Mouse (Mus musculus): Measurements from ENCODE around the gene Tbxas1. TPM values are rescaled to one million over a fixed set of nuclear protein-coding genes. Genes with fewer than 3 reads are reported as not detected.

The Tbxas1 gene
- polyA plus RNA-seq, 1 experiment from 2014 or later: 1.5 TPM

DNA sequence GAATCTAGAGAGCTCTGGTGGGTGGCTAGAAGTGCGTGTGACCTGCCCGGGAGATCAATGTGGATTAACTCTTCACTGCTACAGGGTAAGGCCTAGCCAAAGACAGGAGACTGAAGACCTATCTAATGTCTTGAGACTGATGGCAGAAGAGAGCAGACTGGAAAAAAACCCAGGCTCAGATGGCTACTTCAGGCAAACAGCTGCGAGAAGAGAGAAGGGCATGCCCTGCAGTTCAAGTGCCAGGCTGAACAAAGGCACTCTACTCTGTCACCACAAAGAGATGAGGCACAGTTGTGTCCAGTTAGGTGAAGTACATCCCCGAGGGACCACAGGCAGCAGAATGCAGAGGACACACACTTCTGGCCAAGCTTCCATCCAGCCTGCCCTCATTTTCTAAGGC, 37.1 kb upstream of the Tbxas1 start:
- Histone ChIP-seq H3K9me3 (ENCODE audit: control insufficient read depth, low read length) (no peaks in the 10 kb centered on the region), H3K4me1 (ENCODE audit: control insufficient read depth, insufficient read depth, low read length) (no peaks in the 10 kb centered on the region; the same call in 1 of the 2 replicates), H3K27me3 (ENCODE audit: control insufficient read depth, insufficient read depth, low read length) (no peaks in the 10 kb centered on the region), H3K9ac (ENCODE audit: low read length) (no peak overlapping the region), H3K4me2 (ENCODE audit: low read depth) (no peak overlapping the region), H3K4me3 (ENCODE audit: low read depth, low read length) (no peak overlapping the region), H3K27ac (ENCODE audit: low read depth, low read length) (0 out of 2 replicates have a peak overlapping the region, but pooled peaks have one; percentile 29), H3K36me3 (ENCODE audit: control insufficient read depth, insufficient read depth, low read length) (no peaks in the 10 kb centered on the region; the same call in 1 of the 2 replicates)
- ATAC-seq (ENCODE audit: insufficient read depth, low FRiP score, low TSS enrichment) (no peak), DNase-seq (ENCODE audit: low spot score) (no peak)
- 78% methylated on average over 4 of the region's 4 CpGs for WGBS

DNA sequence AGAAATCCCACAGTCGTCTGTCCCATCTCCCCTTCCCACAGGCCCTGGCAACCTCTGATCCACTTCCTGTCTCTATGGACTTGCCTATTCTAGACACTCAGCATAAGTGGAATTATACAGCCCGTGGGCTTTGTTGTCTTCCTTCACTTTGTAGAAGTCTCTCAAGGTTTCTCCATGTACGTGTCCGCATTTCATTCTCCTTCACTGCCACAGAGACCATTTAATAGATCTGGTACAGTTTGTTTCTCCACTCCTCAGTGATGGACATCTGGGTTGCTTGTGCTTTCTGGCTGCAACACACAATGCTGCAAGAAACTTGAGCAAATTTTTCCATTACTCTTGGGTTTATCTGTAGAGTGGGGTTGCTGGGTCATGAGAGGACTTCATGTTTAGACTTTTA, 35.3 kb upstream of the Tbxas1 start:
- Histone ChIP-seq H3K36me3 (ENCODE audit: control insufficient read depth, insufficient read depth, low read length) (no peaks in the 10 kb centered on the region; the same call in 1 of the 2 replicates), H3K27ac (ENCODE audit: low read depth, low read length) (no peak overlapping the region), H3K4me1 (ENCODE audit: control insufficient read depth, insufficient read depth, low read length) (no peaks in the 10 kb centered on the region; the same call in 1 of the 2 replicates), H3K9ac (ENCODE audit: low read length) (no peak overlapping the region), H3K4me2 (ENCODE audit: low read depth) (no peak overlapping the region), H3K27me3 (ENCODE audit: control insufficient read depth, insufficient read depth, low read length) (no peaks in the 10 kb centered on the region), H3K4me3 (ENCODE audit: low read depth, low read length) (no peak overlapping the region), H3K9me3 (ENCODE audit: control insufficient read depth, low read length) (no peaks in the 10 kb centered on the region)
- 86% methylated on average over 4 of the region's 4 CpGs for WGBS
- DNase-seq (ENCODE audit: low spot score) (no peak), ATAC-seq (ENCODE audit: insufficient read depth, low FRiP score, low TSS enrichment) (no peak)

DNA sequence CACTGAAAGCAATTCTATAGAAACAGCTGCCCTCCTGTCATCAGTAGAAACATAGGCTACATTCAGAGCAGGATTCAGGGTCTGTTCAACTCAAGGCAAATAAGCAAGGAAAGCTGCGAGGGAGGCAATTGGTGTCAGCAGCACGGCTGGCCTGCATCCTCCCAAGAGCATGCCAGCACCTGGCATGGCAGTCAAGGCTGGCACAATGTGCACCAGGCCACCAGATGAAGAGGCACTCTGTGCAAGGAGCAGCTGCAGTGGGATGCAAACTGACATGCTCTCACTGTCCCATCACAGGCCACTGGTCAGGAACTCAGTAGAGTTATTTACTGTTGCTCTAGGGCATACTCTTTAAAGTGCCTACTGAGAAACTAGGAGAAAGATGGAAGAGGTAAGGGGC, 34.8 kb upstream of the Tbxas1 start:
- no peak overlapping the region for H3K9ac ChIP-seq (ENCODE audit: low read length)
- no peaks in the 10 kb centered on the region for H3K9me3 ChIP-seq (ENCODE audit: control insufficient read depth, low read length)
- DNase-seq (ENCODE audit: low spot score): peak; percentile 8
- H3K4me2 ChIP-seq (ENCODE audit: low read depth): no peak overlapping the region
- H3K4me1 ChIP-seq (ENCODE audit: control insufficient read depth, insufficient read depth, low read length): peaks cover 1% of the 10 kb centered on the region; the same call in 1 of the 2 replicates
- no peak for ATAC-seq (ENCODE audit: insufficient read depth, low FRiP score, low TSS enrichment)
- H3K36me3 ChIP-seq (ENCODE audit: control insufficient read depth, insufficient read depth, low read length): no peaks in the 10 kb centered on the region; the same call in 1 of the 2 replicates
- H3K27me3 ChIP-seq (ENCODE audit: control insufficient read depth, insufficient read depth, low read length): no peaks in the 10 kb centered on the region
- H3K27ac ChIP-seq (ENCODE audit: low read depth, low read length): no peak overlapping the region
- H3K4me3 ChIP-seq (ENCODE audit: low read depth, low read length): no peak overlapping the region
- WGBS: 89% methylated on average over 2 of the region's 2 CpGs

DNA sequence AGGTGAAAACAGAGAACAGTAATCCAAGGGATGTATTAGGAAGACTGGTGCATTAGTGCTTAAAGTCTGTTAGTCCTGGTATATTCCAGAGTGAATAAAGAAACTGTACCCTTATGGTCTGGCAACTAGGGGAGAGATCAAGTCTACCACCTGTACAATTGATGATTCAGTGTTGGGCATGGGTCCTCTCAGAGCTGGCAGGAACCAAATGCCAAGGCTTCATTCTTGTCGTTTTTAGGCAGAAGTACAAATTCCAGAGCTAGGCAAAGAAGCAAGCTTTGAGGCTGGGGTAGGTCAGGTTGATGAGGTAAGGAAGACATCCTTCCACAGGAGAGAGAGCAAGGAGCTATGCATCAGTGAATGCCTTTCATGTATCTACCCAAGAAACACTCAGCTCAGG, 34.4 kb upstream of the Tbxas1 start:
- Histone ChIP-seq H3K9ac (ENCODE audit: low read length) (no peak overlapping the region), H3K4me1 (ENCODE audit: control insufficient read depth, insufficient read depth, low read length) (peaks cover 4% of the 10 kb centered on the region; the same call in 1 of the 2 replicates), H3K27ac (ENCODE audit: low read depth, low read length) (no peak overlapping the region), H3K27me3 (ENCODE audit: control insufficient read depth, insufficient read depth, low read length) (no peaks in the 10 kb centered on the region), H3K4me2 (ENCODE audit: low read depth) (no peak overlapping the region), H3K4me3 (ENCODE audit: low read depth, low read length) (no peak overlapping the region), H3K9me3 (ENCODE audit: control insufficient read depth, low read length) (no peaks in the 10 kb centered on the region), H3K36me3 (ENCODE audit: control insufficient read depth, insufficient read depth, low read length) (no peaks in the 10 kb centered on the region; the same call in 1 of the 2 replicates)
- WGBS: 74% methylated on average over 1 of the region's 1 CpGs
- no peak for ATAC-seq (ENCODE audit: insufficient read depth, low FRiP score, low TSS enrichment)
- no peak for DNase-seq (ENCODE audit: low spot score)

DNA sequence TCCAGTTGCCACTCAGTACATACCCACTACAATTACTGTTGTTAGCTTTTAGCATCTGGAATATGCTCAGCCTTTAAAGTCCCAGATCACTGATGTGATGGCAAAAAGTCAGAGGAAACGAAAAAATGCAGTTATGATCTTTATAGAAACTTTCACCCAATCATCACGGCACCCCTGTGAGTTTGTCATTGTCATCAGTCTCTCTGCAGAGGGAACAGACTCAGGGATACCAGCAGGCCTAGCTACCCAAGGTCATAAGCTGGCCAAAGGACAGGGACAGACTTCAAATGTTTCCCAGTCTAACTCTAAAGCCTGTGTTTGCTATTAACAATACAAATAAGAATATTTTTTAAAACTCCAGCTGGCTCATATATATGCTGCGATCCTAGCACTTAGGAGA, 33.7 kb upstream of the Tbxas1 start:
- DNase-seq (ENCODE audit: low spot score) (no peak), ATAC-seq (ENCODE audit: insufficient read depth, low FRiP score, low TSS enrichment) (no peak)
- WGBS: 84% methylated on average over 3 of the region's 3 CpGs
- Histone ChIP-seq H3K9ac (ENCODE audit: low read length) (no peak overlapping the region), H3K4me3 (ENCODE audit: low read depth, low read length) (no peak overlapping the region), H3K4me2 (ENCODE audit: low read depth) (no peak overlapping the region), H3K36me3 (ENCODE audit: control insufficient read depth, insufficient read depth, low read length) (no peaks in the 10 kb centered on the region; the same call in 1 of the 2 replicates), H3K27me3 (ENCODE audit: control insufficient read depth, insufficient read depth, low read length) (no peaks in the 10 kb centered on the region), H3K27ac (ENCODE audit: low read depth, low read length) (no peak overlapping the region), H3K4me1 (ENCODE audit: control insufficient read depth, insufficient read depth, low read length) (peaks cover 10% of the 10 kb centered on the region), H3K9me3 (ENCODE audit: control insufficient read depth, low read length) (no peaks in the 10 kb centered on the region)

DNA sequence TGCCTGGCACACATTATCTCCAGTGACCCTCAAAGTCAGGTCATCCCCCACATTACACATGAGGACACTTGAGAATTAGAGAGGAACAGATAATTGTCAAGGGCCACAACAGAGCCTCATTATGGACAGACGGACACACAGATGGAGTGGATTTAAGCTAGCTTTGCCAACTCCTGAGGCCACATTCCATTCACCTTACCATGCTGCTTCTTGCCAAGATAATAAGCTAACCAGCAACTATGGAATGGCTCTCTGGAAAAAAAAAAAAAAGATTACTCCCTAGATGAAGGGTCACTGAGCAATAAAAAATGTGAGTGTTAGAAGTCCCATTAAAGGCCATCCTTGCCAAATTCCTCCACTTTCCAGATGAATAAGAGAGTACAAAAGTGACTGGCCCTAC, 30.1 kb upstream of the Tbxas1 start:
- Histone ChIP-seq H3K9ac (ENCODE audit: low read length) (no peak overlapping the region), H3K4me3 (ENCODE audit: low read depth, low read length) (no peak overlapping the region)
- no peak for DNase-seq (ENCODE audit: low spot score)

DNA sequence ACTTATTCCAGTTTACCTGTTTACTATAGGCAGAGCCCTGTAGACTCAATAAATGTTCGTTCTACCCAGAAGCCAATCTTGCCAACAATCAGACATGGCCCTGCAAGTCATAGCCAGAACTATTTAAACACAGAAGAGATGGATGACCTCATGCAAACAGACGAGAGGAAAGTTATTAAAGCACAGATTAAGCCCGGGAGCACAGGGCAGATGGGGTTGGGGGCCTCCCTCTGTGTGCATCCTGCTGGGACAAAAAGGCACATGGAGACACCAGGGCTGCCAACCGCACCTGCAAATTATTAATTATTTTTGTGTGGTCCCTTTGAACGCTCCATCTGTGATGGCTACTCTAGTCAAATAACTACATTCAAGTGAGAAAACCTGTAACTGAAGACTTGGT, 29.3 kb upstream of the Tbxas1 start:
- no peak overlapping the region for H3K4me2 ChIP-seq (ENCODE audit: low read depth)
- H3K27ac ChIP-seq (ENCODE audit: low read depth, low read length): no peak overlapping the region
- H3K36me3 ChIP-seq (ENCODE audit: control insufficient read depth, insufficient read depth, low read length): no peaks in the 10 kb centered on the region
- 70% methylated on average over 5 of the region's 5 CpGs for WGBS
- H3K9me3 ChIP-seq (ENCODE audit: control insufficient read depth, low read length): no peaks in the 10 kb centered on the region
- DNase-seq (ENCODE audit: low spot score) (no peak), ATAC-seq (ENCODE audit: insufficient read depth, low FRiP score, low TSS enrichment) (no peak)
- peaks cover 28% of the 10 kb centered on the region for H3K4me1 ChIP-seq (ENCODE audit: control insufficient read depth, insufficient read depth, low read length)
- H3K9ac ChIP-seq (ENCODE audit: low read length): no peak overlapping the region
- no peaks in the 10 kb centered on the region for H3K27me3 ChIP-seq (ENCODE audit: control insufficient read depth, insufficient read depth, low read length)
- H3K4me3 ChIP-seq (ENCODE audit: low read depth, low read length): no peak overlapping the region

More for the DNA sequence above, 30.1 kb upstream of the Tbxas1 start:
- H3K27ac ChIP-seq (ENCODE audit: low read depth, low read length): no peak overlapping the region
- H3K36me3 ChIP-seq (ENCODE audit: control insufficient read depth, insufficient read depth, low read length): no peaks in the 10 kb centered on the region
- no peak overlapping the region for H3K4me2 ChIP-seq (ENCODE audit: low read depth)
- no peak for ATAC-seq (ENCODE audit: insufficient read depth, low FRiP score, low TSS enrichment)
- H3K27me3 ChIP-seq (ENCODE audit: control insufficient read depth, insufficient read depth, low read length): no peaks in the 10 kb centered on the region
- 58% methylated on average over 1 of the region's 1 CpGs for WGBS
- no peaks in the 10 kb centered on the region for H3K9me3 ChIP-seq (ENCODE audit: control insufficient read depth, low read length)
- peaks cover 28% of the 10 kb centered on the region for H3K4me1 ChIP-seq (ENCODE audit: control insufficient read depth, insufficient read depth, low read length)

DNA sequence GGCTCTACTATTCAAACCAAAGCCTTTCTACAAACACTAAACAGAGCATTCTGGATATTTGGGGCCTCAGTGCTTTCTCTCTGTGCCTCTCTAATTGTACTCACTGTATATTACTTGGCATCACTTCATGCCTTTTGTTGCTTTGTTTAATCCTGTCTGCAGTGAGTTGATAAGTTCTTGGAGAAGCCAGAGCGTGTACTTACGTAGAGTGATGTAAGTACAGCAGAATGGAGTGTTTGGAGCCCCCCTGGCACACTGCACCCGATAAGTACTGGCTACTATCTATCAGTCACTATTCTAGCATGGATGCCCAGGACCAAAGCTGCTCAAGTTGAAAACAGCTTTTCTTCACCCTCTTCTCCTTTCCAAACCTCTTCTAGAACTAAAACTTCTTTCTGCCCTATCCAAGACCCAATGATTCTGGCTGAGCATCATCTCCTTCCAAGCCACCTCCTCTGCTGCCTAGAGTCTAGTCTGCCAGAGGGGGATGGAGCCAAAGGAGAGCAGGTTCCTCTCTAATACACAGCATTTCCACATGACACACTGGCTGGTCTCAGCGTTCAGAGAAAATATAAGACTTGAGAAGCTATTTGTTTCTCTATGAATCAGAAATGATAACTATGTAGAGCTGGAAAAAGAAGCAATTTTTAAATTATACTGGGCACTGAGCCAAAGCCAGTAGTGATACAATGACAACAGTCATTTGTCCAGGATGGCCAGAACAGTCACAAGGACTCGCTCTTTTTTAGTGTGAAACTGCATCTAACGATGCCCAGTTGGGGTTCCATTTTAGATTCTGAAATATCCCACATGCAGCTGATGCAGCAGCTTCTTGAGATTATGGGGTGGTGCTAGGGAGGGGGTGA, 28.6 kb upstream of the Tbxas1 start:
- ATAC-seq (ENCODE audit: insufficient read depth, low FRiP score, low TSS enrichment) (no peak), DNase-seq (ENCODE audit: low spot score) (no peak)
- Histone ChIP-seq H3K27ac (ENCODE audit: low read depth, low read length) (no peak overlapping the region), H3K27me3 (ENCODE audit: control insufficient read depth, insufficient read depth, low read length) (no peaks in the 10 kb centered on the region), H3K9ac (ENCODE audit: low read length) (no peak overlapping the region), H3K4me2 (ENCODE audit: low read depth) (no peak overlapping the region), H3K4me1 (ENCODE audit: control insufficient read depth, insufficient read depth, low read length) (peaks cover 28% of the 10 kb centered on the region), H3K4me3 (ENCODE audit: low read depth, low read length) (no peak overlapping the region), H3K36me3 (ENCODE audit: control insufficient read depth, insufficient read depth, low read length) (no peaks in the 10 kb centered on the region), H3K9me3 (ENCODE audit: control insufficient read depth, low read length) (no peaks in the 10 kb centered on the region)
- 88% methylated on average over 6 of the region's 6 CpGs for WGBS

DNA sequence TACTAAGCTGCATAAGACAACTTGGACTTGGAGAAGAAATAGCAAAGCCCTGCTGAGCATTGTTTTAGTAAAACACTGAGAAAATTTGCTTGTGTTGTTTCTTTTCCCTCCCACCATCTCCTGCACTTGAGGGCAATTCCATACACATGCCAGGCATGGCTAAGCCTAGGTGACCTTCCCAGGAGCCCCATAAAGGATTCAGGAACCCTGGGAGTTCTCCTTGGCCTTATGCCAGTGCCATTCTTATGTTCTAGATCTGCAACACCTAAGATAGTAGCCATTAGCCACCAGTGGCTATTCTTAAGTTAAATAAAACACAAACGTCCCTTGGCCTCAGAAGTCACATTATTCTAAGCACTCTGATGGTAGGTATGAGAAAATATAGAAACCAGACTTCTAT, 27.8 kb upstream of the Tbxas1 start:
- DNase-seq (ENCODE audit: low spot score): no peak
- H3K27me3 ChIP-seq (ENCODE audit: control insufficient read depth, insufficient read depth, low read length): no peaks in the 10 kb centered on the region
- no peak for ATAC-seq (ENCODE audit: insufficient read depth, low FRiP score, low TSS enrichment)
- H3K4me3 ChIP-seq (ENCODE audit: low read depth, low read length): no peak overlapping the region
- H3K27ac ChIP-seq (ENCODE audit: low read depth, low read length): no peak overlapping the region
- peaks cover 28% of the 10 kb centered on the region for H3K4me1 ChIP-seq (ENCODE audit: control insufficient read depth, insufficient read depth, low read length)
- H3K36me3 ChIP-seq (ENCODE audit: control insufficient read depth, insufficient read depth, low read length): no peaks in the 10 kb centered on the region
- WGBS: 77% methylated on average over 1 of the region's 1 CpGs
- no peaks in the 10 kb centered on the region for H3K9me3 ChIP-seq (ENCODE audit: control insufficient read depth, low read length)
- H3K9ac ChIP-seq (ENCODE audit: low read length): no peak overlapping the region
- no peak overlapping the region for H3K4me2 ChIP-seq (ENCODE audit: low read depth)
